Mouse (Mus musculus): ENCODE data around the gene Mtx1. TPM values are rescaled to one million over a fixed set of nuclear protein-coding genes. Genes with fewer than 3 reads are reported as not detected.

Gene Mtx1
- total RNA-seq, 2 experiments from 2014 or later: 45.3 to 57.8 TPM

GRCm38 (mm10) chr3:89159616-89160344, 67.1 kb downstream of the Mtx1 start, which contains the start of gene Hcn3:
Gene Hcn3, minus strand, starts transcription at chr3:89160196.
- ATAC-seq (ENCODE audit: poor library complexity, severe bottlenecking): peak; percentile 58

GRCm38 (mm10) chr3:89159211-89159610, 67.7 kb downstream of the Mtx1 start:
- no peak for ATAC-seq (ENCODE audit: poor library complexity, severe bottlenecking)

Other genes starting within 250 kb of the Mtx1 start
- 11.6 and 13.7 TPM in 2 replicates for gene Rusc1, start 133.8 kb downstream of the Mtx1 start, total RNA-seq (2015)
- 11.3 and 11.8 TPM in 2 replicates for gene Rusc1, start 133.8 kb downstream of the Mtx1 start, total RNA-seq (2017)
- not detected in 2 replicates for gene Gm43738, start 126.0 kb downstream of the Mtx1 start, total RNA-seq (2015)
- not detected in 2 replicates for gene Gm43738, start 126.0 kb downstream of the Mtx1 start, total RNA-seq (2017)
- 57.3 and 64.0 TPM in 2 replicates for gene Fdps, start 125.1 kb downstream of the Mtx1 start, total RNA-seq (2015)
- gene Fdps, start 125.1 kb downstream of the Mtx1 start, total RNA-seq (2017): 132 and 150 TPM in 2 replicates
- gene Pklr, start 90.9 kb downstream of the Mtx1 start, total RNA-seq (2015): 1.2 and 4.0 TPM in 2 replicates
- gene Pklr, start 90.9 kb downstream of the Mtx1 start, total RNA-seq (2017): 1.4 and 8.0 TPM in 2 replicates
- not detected in 2 replicates for gene Hcn3, start 66.9 kb downstream of the Mtx1 start, total RNA-seq (2015)
- gene Hcn3, start 66.9 kb downstream of the Mtx1 start, total RNA-seq (2017): not detected in 2 replicates
- gene Clk2, start 62.3 kb downstream of the Mtx1 start, total RNA-seq (2015): 38.1 and 38.4 TPM in 2 replicates
- 47.1 and 48.5 TPM in 2 replicates for gene Clk2, start 62.3 kb downstream of the Mtx1 start, total RNA-seq (2017)
- gene Scamp3, start 49.6 kb downstream of the Mtx1 start, total RNA-seq (2015): 43.0 and 52.9 TPM in 2 replicates
- gene Scamp3, start 49.6 kb downstream of the Mtx1 start, total RNA-seq (2017): 17.9 and 18.1 TPM in 2 replicates
- gene Fam189b, start 43.9 kb downstream of the Mtx1 start, total RNA-seq (2015): 11.2 and 13.5 TPM in 2 replicates
- 3.3 and 5.6 TPM in 2 replicates for gene Fam189b, start 43.9 kb downstream of the Mtx1 start, total RNA-seq (2017)
- gene Gba, start 24.2 kb downstream of the Mtx1 start, total RNA-seq (2015): 77.6 and 78.1 TPM in 2 replicates
- 71.1 and 79.5 TPM in 2 replicates for gene Gba, start 24.2 kb downstream of the Mtx1 start, total RNA-seq (2017)
- gene Thbs3, start 11.9 kb downstream of the Mtx1 start, total RNA-seq (2015): 0.07 TPM in 1 of 2 replicates, not detected in the other
- 0.12 and 0.70 TPM in 2 replicates for gene Thbs3, start 11.9 kb downstream of the Mtx1 start, total RNA-seq (2017)
- gene Muc1, start 2.0 kb upstream of the Mtx1 start, total RNA-seq (2015): 0.25 and 0.58 TPM in 2 replicates
- 0.18 TPM in 1 of 2 replicates, not detected in the other for gene Muc1, start 2.0 kb upstream of the Mtx1 start, total RNA-seq (2017)
- gene Krtcap2, start 18.9 kb upstream of the Mtx1 start, total RNA-seq (2015): 142 and 167 TPM in 2 replicates
- gene Krtcap2, start 18.9 kb upstream of the Mtx1 start, total RNA-seq (2017): 159 and 189 TPM in 2 replicates
- gene Trim46, start 19.2 kb upstream of the Mtx1 start, total RNA-seq (2015): 0.39 and 0.80 TPM in 2 replicates
- gene Trim46, start 19.2 kb upstream of the Mtx1 start, total RNA-seq (2017): 0.55 TPM in 1 of 2 replicates, not detected in the other
- 84.6 and 95.5 TPM in 2 replicates for gene Dpm3, start 32.3 kb upstream of the Mtx1 start, total RNA-seq (2015)
- gene Dpm3, start 32.3 kb upstream of the Mtx1 start, total RNA-seq (2017): 72.1 and 82.3 TPM in 2 replicates
- 42.9 and 68.4 TPM in 2 replicates for gene Slc50a1, start 43.5 kb upstream of the Mtx1 start, total RNA-seq (2015)
- gene Slc50a1, start 43.5 kb upstream of the Mtx1 start, total RNA-seq (2017): 31.5 and 52.2 TPM in 2 replicates
- not detected in 2 replicates for gene Efna1, start 54.1 kb upstream of the Mtx1 start, total RNA-seq (2015)
- gene Efna1, start 54.1 kb upstream of the Mtx1 start, total RNA-seq (2017): not detected in 2 replicates
- gene Efna3, start 95.9 kb upstream of the Mtx1 start, total RNA-seq (2015): not detected in 2 replicates
- gene Efna3, start 95.9 kb upstream of the Mtx1 start, total RNA-seq (2017): not detected in 2 replicates
- gene Efna4, start 110.9 kb upstream of the Mtx1 start, total RNA-seq (2015): 0.16 and 0.33 TPM in 2 replicates
- not detected in 2 replicates for gene Efna4, start 110.9 kb upstream of the Mtx1 start, total RNA-seq (2017)
- 107 and 135 TPM in 2 replicates for gene Adam15, start 122.9 kb upstream of the Mtx1 start, total RNA-seq (2015)
- 100 and 124 TPM in 2 replicates for gene Adam15, start 122.9 kb upstream of the Mtx1 start, total RNA-seq (2017)
- not detected in 2 replicates for gene Dcst2, start 134.9 kb upstream of the Mtx1 start, total RNA-seq (2015)
- gene Dcst2, start 134.9 kb upstream of the Mtx1 start, total RNA-seq (2017): not detected in 2 replicates
- 0.14 TPM in 1 of 2 replicates, not detected in the other for gene Dcst1, start 138.2 kb upstream of the Mtx1 start, total RNA-seq (2015)
- not detected in 2 replicates for gene Dcst1, start 138.2 kb upstream of the Mtx1 start, total RNA-seq (2017)
- 38.9 and 41.1 TPM in 2 replicates for gene Zbtb7b, start 167.7 kb upstream of the Mtx1 start, total RNA-seq (2015)
- gene Zbtb7b, start 167.7 kb upstream of the Mtx1 start, total RNA-seq (2017): 63.8 and 71.3 TPM in 2 replicates
- 1.6 and 2.3 TPM in 2 replicates for gene Lenep, start 175.7 kb upstream of the Mtx1 start, total RNA-seq (2015)
- 0.37 and 0.44 TPM in 2 replicates for gene Lenep, start 175.7 kb upstream of the Mtx1 start, total RNA-seq (2017)
- gene Flad1, start 184.8 kb upstream of the Mtx1 start, total RNA-seq (2015): 9.7 and 11.6 TPM in 2 replicates
- 10.8 and 11.8 TPM in 2 replicates for gene Flad1, start 184.8 kb upstream of the Mtx1 start, total RNA-seq (2017)
- gene Cks1b, start 191.3 kb upstream of the Mtx1 start, total RNA-seq (2015): 157 and 174 TPM in 2 replicates
- gene Cks1b, start 191.3 kb upstream of the Mtx1 start, total RNA-seq (2017): 126 and 134 TPM in 2 replicates
- gene Shc1, start 191.4 kb upstream of the Mtx1 start, total RNA-seq (2015): 42.9 and 51.6 TPM in 2 replicates
- 52.4 and 55.1 TPM in 2 replicates for gene Shc1, start 191.4 kb upstream of the Mtx1 start, total RNA-seq (2017)
- 23.2 and 28.2 TPM in 2 replicates for gene Pygo2, start 203.1 kb upstream of the Mtx1 start, total RNA-seq (2015)
- 11.2 and 18.2 TPM in 2 replicates for gene Pygo2, start 203.1 kb upstream of the Mtx1 start, total RNA-seq (2017)
- gene Pbxip1, start 209.6 kb upstream of the Mtx1 start, total RNA-seq (2015): 15.5 and 19.9 TPM in 2 replicates
- 33.1 and 39.6 TPM in 2 replicates for gene Pbxip1, start 209.6 kb upstream of the Mtx1 start, total RNA-seq (2017)
- gene Pmvk, start 227.5 kb upstream of the Mtx1 start, total RNA-seq (2015): 13.7 and 14.2 TPM in 2 replicates
- 16.2 and 22.4 TPM in 2 replicates for gene Pmvk, start 227.5 kb upstream of the Mtx1 start, total RNA-seq (2017)

Data from megakaryocyte, adult 5-6 weeks (primary cell).